Mouse (Mus musculus) lung, postnatal 0 days (tissue): ENCODE measurements around the gene Eif2b3.

Experiments used
- CTCF ChIP-seq: IDR thresholded peaks from 2 replicates; pipeline ENCODE4 v1.5.1; 2016; ENCODE audit warnings: antibody characterized with exemption, mild to moderate bottlenecking
- EP300 ChIP-seq: IDR thresholded peaks from 2 replicates; pipeline ENCODE4 v1.6.1; 2016; ENCODE audit warnings: antibody characterized with exemption, mild to moderate bottlenecking, control low read depth

DNA sequence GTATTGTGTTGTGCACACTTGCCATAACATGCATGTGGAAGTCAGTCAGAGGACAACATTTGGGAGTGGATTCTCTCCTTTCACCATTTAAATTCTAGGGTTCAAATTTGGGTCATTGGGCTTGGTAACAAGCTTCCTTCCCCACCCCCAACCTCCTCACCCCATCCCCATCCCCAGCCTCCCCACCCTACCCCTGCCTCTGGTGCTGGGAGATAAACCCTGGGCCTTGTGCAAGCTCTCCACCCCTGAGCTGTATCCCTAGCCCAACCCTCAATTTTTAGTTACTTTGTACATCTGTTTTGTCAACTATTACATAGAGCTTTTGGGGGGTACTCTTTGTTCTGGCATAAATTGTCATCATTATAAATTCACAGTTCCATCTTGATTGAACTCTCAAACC lies 36.9 kb downstream of the Eif2b3 start:
- no peak for TF ChIP-seq CTCF
- no peak for TF ChIP-seq EP300
